Mouse (Mus musculus) cortical plate, adult 2 months (tissue): ENCODE measurements at regions not wholly inside any gene's neighbourhood (a gene's known extent, or its start where the extent isn't known, plus 50 kb on each side); places are given as distances from the start of the nearest gene placed in this dataset.

Experiments
- CTCF ChIP-seq: fragments of 200-500 bp; IDR thresholded peaks from 2 replicates; pipeline ENCODE4 v1.5.1; 2011; ENCODE audit warnings: mild to moderate bottlenecking, control low read depth, low read length; ENCODE audit not compliant: insufficient read depth; ENCODE audit errors: extremely low read depth
- POLR2A ChIP-seq: fragments of 200-500 bp; IDR thresholded peaks from 2 replicates; pipeline ENCODE4 v1.6.1; 2011; ENCODE audit warnings: mild to moderate bottlenecking, low read length, control low read depth; ENCODE audit not compliant: insufficient read depth; ENCODE audit errors: extremely low read depth

- TF ChIP-seq CTCF (no peak), POLR2A (no peak)
Measured at GRCm38 (mm10) chr15:68721250-68721649, 2220.5 kb upstream of the Lrrc6 start.
